Mouse (Mus musculus) liver (tissue): ENCODE data around the gene Polr1a.

Experiments used
- DNase-seq: peaks from one replicate; pipeline ENCODE4 v3.0.0-alpha.2; 2020; ENCODE audit warnings: mixed read lengths

Polr1a gene

DNA sequence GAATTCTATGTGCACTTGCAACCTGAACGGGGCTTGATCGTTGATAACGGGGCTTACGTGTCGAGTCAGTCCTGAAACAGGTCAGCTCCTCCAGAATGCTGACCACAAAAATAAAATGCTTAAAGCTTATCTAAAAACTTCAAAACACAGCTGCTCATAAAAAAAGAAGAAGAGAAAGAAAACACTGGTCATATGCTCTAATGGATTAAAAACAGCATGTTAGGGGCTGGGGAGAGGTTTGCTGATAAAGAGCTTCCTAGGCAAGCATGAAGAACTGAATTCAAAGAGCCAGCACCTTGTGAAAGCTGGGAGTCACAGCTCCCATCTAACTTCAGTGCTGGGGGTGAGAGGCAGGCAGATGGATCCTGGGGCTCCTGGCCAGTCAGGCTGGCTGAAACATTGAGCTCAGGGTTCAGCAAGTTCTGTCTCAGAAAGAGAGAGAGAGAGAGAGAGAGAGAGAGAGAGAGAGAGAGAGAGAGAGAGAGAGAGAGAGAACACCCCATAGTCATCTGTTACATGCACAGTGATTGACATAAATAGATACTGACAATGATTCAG, 92.4 kb downstream of the Polr1a start:
- DNase-seq: no peak

DNA sequence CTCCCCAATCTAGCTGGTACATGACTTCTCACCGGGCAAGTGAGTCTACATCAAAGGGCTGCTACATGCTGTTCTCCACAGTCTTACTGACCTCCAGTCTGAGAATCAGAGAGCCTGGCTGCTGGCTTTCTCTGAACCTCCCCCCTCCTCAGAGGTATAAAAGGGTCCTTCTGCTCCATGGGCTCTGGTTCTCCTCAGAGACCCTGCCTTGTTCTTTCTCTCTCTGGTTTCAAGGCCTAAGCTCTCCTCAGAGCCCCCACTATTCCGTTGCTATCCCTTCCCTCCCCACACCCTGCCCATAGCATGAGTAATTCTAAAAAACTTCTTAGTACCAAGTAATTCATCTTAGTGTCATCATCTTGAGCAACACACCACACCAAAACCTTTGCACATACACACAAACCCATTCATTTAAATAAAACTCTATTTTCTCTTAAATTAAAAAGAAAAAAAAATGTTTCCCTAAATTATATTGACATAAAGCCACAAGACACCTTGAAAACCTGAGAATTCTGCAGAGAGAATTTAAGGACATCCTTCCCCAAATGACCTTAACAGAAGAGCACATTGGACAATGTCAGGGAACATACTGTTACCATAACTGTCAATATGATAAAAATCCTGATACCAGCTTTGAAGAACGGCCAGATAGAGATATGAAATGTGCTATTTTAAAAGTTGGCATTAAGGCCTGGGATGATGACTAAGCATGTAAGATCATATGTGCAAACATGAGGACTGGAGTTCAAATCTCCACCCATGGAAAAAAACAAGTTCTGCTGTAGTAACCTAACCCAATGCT, 98.8 kb downstream of the Polr1a start:
- DNase-seq: no peak

- DNase-seq: no peak
Observed at GRCm38 (mm10) chr6:72008213-72008655, 99.4 kb downstream of the Polr1a start.

DNA sequence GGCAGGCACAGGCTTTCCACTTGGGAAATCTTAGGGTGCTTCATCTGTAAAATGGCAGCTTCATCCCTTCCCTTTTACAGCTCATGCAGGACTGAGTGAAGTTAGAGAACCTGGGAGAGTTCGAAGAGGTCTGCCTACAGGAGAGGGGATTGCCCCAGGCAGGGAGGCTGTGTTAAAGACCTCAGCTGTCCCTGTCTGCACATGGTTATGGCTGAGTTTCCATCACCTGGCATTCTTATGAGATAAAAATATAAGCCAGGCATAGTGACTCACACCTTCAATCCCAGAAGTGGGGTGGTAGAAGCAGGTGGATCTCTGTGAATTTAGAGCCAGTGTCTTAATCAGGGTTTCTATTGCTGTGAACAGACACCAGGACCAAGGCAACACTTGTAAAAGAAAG, 100.6 kb downstream of the Polr1a start:
- no peak for DNase-seq

DNA sequence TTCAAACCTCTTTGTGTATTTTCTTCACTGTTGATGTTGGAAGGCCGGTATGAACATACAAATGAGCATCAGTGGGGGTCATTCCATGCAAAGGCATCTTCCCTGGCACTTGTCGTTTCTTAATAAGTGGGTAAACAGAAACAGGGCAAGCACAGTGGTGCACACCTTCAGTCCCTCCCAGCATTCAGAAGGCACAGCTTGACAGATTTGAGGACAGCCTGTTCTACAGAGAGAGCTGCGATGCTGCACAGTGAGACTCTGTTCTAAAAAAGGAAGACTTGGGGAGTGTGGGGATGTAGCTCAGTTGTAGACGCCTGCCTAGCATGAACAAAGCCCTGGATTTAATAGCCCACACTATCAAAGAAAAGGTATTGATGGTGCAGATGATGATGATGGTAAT, 105.2 kb downstream of the Polr1a start:
- no peak for DNase-seq

DNA sequence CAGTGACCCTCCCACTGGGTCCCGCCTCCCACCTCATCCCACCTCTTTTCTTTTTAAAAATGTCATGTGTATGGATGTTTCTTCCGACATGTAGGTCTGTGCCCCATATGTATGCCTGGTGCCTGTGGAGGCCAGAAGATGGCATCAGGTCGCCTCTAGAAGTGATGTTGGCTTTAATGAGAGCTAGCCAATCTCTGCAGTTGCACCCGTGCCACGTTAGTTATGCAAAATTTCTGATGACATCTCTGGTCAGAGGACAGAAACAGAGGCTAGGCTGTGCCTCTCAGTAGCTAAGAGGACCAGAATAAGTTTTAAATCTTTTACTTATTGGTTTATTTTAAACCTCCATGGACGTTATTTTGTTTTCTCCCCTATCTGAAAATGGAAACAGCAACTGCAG, 109.2 kb downstream of the Polr1a start:
- DNase-seq: no peak

DNA sequence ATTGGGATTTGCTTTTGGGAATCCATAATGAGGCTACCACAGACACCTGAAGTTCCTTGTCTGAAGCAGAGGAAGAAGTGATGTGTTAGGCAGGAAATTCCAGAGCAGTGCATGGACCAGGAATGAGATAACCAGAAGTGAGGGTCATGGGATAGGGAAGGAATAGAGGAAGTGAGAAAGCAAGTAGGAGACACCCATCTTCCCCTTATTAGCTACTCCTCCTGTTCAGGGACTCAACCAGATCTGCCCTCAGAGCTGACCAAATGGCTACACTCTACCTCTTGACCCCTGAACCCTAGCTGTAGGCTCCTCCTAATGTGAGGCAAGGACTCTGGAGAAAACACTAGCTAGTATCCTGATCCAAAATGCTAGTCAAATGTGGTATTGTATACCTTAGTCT, 116.6 kb downstream of the Polr1a start:
- no peak for DNase-seq

DNA sequence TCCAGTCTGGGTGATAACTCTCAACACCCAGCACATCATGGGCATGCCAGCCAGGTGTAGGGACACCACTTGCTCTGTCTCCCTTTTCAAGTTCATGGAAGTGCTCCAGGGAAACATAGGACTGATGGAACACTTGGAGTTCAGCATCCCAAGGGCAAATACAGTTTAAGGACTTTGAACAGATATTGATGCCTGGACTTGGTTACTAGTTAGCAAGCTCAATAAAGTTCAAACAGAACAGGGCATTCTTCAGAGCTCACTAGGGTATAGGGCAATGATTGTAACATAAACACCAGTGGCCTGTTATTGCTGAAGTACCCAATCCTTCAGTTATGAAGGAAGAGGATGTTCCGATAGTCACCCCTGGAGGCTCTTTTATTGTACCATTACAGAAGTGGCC, 119.2 kb downstream of the Polr1a start:
- DNase-seq: no peak

- DNase-seq: no peak
Observed at GRCm38 (mm10) chr6:72029674-72030073, 120.8 kb downstream of the Polr1a start.
